Mouse (Mus musculus) adrenal gland, adult 2 months (tissue): ENCODE measurements around the gene Ell2. TPM values are rescaled to one million over a fixed set of nuclear protein-coding genes. Genes with fewer than 3 reads are reported as not detected.
A peak's percentile ranks its signal among the peaks of the same experiment; 100 is the strongest.
"Not testable (repeated sequence)": the region's sequence is repeated elsewhere in the genome, so short reads cannot be mapped to it uniquely, and the experiment has no call there.

Experiments used
- DNase-seq: peaks from one replicate; pipeline ENCODE4 v3.0.0; 2021
- long read RNA-seq: library from polyadenylated mRNA; stranded (forward); transcript quantifications from one replicate; pipeline ENCODE4 v2.0.0, GENCODE M21; 2021
- polyA plus RNA-seq: library from polyadenylated mRNA; depleted of rRNA; stranded (reverse); fragments of >200 nt; gene quantifications from 2 replicates; pipeline ENCODE4 v1.2.3, GENCODE M21; 2012; rRNA removed
- total RNA-seq, 2 experiments: library from RNA; stranded (reverse); gene quantifications; 2 replicates each; pipeline ENCODE4 v1.2.3; 2021

The Ell2 gene
- total RNA-seq (100 to 1,000 TPM in 1 of 2 experiments, 10 to 100 TPM in 1; 49.6 to 165 TPM), polyA plus RNA-seq (1.8 and 2.2 TPM in 2 replicates)
- long read RNA-seq, full-length matches to known transcripts = 7 of 13 reads
- long read RNA-seq, partial matches to known transcripts = 2 of 13 reads
- long read RNA-seq, other reads (novel, unspliced or antisense) = 4 of 13 reads

DNA sequence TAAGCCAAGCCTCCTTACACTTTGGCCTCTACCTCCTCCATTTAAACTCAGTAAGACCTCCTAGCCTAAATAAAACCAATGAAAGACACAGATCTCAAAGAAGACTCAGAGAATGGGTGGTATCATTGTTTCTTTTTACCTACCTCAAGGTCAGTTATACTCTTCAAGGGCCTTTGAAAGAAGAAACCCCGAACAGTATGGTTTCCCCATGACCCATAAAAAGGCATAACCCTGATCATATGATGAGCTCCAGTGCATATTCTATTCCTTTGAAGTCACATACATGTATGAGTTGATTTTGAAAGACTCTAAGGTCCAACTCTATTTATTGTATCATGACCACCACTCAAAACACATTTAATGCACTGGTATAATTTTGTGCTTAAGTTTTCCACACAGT, at the start of gene Ell2:
TSS of gene Ell2 (plus strand) at position 301 of the 400 bp plus-strand sequence.
- no peak for DNase-seq

DNA sequence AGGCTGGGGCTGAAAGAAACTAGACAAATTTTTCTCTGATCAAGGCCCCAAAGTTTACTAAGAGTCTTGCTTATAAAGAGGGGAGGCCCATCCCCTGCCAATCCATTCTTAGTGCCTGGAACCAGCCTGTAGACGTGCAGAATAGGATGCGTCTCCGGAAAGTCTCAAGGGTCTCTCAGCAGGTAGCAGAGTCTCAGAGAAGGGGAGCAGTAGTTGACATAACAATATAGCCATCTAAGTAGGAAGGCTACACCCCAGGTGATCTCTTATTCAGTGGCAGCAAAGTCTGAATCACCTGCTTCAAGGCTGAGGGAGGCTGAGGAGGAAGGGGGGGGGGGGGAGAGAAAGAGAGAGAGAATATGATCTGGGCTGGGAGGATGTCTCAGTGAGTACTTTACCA, 21.1 kb upstream of the Ell2 start:
- DNase-seq = no peak

GRCm38 (mm10) chr13:75686995-75687394, 19.6 kb upstream of the Ell2 start:
- no peak for DNase-seq

- no peak for DNase-seq
Observed at GRCm38 (mm10) chr13:75691625-75692024, 14.9 kb upstream of the Ell2 start.

- DNase-seq = no peak
Observed at GRCm38 (mm10) chr13:75693081-75693480, 13.5 kb upstream of the Ell2 start.

DNA sequence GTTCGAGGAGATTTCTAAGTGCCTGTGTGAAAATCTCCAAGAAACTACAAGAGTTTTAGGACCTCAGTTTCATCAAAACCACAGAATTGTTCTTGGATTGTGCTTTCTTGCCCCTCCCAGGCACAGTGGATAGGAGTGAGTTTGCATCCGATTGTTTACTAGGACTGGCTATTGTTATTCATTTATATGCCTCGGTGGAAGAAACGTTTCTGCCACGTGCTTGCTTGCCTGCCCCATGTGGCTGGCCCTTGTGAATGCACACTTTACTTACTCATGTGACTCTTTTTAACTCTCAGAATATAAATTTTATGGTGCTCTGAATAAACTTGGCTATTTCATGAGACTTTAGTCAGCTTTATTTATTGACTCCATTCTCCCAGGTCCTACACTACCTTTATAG, 3.7 kb upstream of the Ell2 start:
- no peak for DNase-seq

DNA sequence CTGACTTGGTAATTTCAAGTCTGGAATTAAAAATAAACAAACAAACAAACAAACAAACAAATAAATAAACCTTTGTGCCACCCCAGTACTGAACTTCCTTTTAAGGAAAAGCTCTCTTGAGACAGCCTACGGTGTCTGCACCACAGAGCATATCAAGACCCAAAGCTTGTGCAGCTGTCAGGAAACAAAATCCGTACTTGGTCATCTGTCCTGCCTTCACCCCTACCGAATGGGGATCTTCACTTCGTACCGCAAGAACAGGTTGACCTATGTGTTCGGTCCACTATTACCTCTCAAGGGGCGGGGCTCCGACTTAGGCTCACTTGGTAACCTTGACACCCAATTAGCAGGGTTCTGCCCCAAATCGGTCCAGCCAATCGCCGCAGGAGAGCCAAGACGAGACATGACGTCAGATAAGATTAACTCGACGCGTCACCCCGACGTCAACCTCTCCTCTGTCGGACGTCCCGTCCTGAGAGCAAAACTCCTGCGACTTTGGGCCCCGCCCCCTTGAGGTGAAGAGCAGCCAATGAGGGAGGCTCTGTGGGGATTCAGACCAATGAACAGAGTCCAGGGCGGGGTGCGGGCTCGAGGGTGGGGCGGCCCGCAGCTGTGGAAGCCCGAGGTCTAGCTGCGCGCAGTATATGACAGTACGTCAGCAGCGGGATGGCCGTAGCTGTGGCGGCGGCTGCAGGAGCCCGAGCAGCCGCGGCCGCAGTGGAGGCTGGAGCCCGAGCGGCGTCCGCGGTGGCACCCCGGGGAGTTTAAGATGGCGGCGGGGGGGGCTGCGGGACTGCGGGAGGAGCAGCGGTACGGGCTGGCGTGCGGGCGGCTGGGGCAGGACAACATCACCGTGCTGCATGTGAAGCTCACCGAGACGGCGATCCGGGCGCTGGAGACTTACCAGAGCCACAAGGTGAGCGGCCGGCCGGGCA, 592 bp downstream of the Ell2 start:
- DNase-seq = peak; percentile 97

DNA sequence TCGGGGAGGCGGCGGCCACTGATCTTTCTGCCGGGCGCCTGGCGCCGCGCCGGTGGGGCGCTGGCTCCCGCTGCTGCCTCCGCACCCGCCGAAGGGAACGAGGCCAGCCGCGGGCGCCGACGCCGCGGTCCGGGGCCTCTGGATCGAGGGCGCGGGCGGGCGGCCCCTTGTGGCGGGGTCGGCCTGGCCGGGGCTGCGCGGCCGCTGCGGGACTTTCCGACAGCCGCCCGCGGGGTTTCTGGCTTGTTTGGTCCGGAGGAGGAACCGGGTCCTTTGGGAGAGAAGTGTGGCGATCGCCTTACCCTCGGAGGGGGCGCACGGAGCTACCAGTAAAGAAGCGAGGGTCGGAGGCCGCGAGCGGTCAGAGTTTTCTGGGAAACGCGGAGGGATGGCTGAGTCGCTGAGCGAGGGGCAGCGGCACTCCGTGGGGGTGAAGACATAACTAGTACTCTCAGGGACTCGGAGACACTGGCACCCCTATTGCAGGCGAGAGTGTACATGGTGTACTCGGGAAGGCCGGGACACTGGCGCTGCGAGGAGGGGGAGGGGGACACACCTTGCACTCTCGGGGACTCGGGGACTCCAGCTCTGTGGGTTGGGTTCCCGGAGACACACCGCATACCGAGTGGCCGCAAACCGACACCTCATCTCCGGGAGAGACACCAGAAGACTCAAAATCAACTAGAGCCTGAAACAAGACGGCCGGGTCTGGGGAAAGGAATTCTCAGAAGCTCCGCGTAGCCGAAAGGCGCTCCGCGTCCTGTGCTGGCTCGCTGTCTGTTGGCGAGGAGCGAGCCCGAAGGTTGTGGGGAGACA, 1.5 kb downstream of the Ell2 start:
- peak; percentile 84 for DNase-seq

- DNase-seq = no peak
Observed at GRCm38 (mm10) chr13:75708637-75709002, 2.1 kb downstream of the Ell2 start.

GRCm38 (mm10) chr13:75709026-75709778, 2.6 kb downstream of the Ell2 start:
- DNase-seq = no peak

GRCm38 (mm10) chr13:75710152-75710551, 3.6 kb downstream of the Ell2 start:
- no peak for DNase-seq

- DNase-seq = not testable (repeated sequence)
Observed at GRCm38 (mm10) chr13:75711517-75711916, 5.0 kb downstream of the Ell2 start.

DNA sequence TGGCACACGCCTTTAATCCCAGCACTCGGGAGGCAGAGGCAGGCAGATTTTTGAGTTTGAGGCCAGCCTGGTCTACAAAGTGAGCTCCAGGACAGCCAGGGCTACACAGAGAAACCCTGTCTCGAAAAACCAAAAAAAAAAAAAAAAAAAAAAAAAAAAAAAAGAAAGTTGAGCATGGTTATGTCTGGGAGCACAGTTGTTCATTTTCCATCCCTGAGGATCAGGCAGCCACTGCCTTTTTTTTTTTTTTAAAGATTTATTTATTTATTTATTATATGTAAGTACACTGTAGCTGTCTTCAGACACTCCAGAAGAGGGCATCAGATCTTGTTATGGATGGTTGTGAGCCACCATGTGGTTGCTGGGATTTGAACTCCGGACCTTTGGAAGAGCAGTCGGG, 6.0 kb downstream of the Ell2 start:
- DNase-seq = not testable (repeated sequence)

- no peak for DNase-seq
Observed at GRCm38 (mm10) chr13:75714407-75714806, 7.8 kb downstream of the Ell2 start.

DNA sequence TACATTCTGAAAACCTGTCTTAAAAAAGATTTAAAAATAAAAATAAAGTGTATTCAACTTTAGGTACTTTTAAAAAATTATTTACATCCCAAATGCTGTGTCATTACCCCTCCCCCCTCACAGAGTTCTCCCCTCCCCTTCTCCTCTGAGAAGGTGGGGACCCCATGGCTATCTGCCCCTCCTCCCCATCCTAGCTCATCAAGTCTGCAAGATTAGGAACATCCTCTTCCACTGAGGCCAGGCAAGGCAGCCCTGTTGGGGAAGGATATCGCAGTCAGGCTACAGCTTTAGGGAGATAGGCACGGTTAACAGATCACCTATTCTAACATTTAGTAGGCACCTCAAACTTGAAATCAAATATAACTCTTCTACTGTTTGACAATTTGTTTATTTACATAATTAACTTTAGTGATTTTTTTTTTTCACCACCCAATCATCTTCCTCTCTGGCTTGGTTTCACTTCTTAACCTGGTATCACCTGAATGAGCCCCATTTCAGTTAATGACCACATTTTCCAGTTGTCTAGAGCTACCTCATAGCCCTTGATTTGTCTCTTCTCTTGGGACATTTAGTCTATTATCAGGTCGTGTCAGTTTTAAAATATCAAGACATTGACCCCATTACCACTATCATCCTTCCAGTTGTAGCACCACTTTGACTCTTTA, 11.2 kb downstream of the Ell2 start:
- no peak for DNase-seq

DNA sequence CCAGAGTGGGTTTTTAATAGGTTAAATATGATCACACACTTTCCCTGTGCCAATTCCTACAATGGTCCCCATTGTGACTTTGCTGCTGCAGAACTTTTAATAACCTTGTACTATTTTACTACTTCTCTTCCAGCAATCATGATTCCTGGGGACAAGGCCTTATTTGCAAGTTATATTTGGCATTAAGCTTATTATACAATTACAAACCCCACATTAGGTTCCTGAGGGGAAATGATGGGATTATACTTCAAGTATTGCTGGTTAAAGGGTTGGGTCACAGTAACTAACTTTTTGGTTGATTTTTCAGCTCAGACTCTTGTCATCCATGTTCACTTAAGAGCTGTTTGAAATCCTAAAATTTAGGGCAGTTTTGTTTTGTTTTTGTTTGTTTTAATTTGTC, 11.8 kb downstream of the Ell2 start:
- DNase-seq = no peak

DNA sequence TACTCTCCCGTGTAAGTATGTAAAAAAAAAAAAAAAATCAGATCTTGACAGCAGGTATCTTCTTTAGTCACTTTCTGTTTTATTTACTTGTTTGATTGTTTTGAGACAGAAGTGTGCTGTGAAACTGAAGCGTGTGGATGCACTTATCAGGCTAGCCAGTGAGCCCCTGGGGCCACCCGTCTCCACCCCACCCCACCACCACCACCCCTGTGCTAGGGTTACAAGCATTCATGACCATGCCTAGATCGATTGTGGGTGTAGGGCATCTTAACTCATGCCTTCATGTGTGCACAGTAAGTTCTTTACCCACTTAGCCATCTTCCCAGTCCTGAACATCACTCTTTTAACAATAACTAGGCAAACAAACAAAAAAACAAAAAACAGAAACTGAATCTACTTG, 13.1 kb downstream of the Ell2 start:
- no peak for DNase-seq

GRCm38 (mm10) chr13:75726569-75727373, 20.2 kb downstream of the Ell2 start:
- DNase-seq = no peak

GRCm38 (mm10) chr13:75727932-75728331, 21.4 kb downstream of the Ell2 start:
- no peak for DNase-seq

DNA sequence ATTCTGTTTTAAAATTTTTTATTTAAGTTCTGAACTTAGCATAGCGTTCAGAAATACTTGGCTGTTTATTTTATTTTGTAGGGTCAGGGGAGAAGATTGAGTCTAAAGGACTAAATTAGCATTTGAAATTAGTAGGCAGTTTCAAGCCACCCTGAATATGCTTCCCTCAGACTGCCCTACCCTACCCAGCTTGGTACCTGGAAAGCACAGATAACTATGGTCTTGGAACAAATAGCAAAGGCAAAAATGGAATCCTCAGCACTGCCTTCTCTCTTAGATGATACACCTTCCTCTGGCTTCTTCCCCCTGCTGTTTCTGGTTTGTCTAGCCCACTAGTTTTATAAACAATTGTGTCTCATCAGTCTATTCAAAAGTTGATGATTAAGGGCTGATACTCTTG, 23.3 kb downstream of the Ell2 start:
- DNase-seq = no peak

DNA sequence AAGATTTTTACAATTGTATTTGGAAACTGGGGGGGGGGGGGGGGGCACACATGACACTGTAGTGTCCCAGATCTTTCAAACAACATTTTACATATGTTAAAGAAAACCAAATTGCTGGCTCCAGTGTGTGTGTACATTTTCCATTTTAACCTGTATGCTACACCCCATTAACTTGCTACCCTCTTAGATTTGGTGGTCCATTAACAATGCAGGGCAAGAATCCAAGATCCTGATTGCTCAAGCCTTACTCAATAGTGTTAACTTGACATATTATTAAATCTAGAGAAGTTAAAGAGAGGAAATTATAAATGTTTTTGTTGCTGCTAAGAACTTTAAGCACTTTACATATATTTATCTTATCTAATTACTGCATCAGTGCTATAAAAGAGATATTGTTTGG, 24.2 kb downstream of the Ell2 start:
- DNase-seq = no peak
